Mouse (Mus musculus): Measurements from ENCODE around the gene Diaph3.

The Diaph3 gene

DNA sequence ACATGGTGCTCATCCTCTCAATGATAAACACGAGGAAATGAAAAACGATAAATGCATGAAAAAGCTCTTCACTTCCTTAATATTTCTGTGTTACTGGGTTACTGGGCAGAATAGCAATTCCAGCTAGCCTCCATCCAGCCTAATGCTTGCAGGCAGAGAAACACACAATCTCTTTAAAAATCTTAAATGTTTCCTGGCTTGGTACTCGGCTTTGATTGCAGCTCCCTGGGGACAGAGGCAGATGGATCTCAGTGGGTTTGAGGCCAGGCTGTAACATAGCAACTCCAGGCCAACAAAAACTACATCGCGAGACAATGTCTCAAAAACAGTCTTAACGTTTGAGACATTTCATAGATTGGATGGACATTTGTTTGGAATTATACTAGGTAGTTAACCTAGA lies 57.1 kb downstream of the Diaph3 start:
- DNase-seq (ENCODE audit: low spot score) = no peak

DNA sequence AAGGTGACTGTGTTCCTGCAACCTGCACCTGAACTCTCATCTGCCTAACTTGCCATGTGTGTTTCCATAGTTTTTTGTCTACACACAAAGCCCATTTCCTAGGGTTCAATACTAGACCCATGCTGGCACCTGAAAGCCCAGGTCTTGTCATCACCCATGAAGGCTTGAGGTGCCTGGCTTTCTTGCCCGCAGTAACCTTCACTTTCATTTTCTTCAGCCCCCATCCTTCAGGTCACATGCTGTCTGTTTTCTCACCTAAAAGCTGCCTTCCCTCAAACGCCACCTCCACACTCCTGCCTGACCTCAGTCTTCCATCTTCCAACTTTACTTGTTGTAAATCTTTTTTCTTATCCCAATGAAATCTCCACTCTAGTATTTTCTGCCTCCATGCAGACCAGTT lies 61.3 kb downstream of the Diaph3 start:
- DNase-seq (ENCODE audit: low spot score) = no peak

DNA sequence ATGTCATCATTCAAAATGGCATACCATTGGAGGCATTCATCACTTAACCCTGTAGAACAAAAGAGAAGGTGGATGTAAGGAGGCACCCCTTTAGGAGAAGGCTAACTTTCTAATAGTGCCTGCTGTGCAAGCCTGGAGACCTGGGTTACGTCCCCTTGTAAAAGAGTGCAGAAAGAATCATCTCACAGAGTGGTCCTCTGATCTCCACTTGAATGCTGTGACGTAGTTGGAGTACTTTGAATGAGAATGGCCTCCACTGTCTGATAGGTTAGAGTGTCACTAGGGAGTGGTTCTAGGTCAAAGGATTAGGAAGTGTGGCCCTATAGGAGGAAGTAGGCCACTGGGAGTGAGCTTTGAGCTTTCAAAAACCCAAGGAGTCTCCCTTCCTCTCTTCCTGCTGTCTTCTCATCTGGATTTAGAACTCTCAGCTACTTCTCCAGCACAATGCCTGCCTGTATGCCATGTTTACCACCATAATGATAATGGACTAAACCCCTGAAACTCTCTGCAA lies 66.0 kb downstream of the Diaph3 start:
- DNase-seq (ENCODE audit: low spot score) = no peak

DNA sequence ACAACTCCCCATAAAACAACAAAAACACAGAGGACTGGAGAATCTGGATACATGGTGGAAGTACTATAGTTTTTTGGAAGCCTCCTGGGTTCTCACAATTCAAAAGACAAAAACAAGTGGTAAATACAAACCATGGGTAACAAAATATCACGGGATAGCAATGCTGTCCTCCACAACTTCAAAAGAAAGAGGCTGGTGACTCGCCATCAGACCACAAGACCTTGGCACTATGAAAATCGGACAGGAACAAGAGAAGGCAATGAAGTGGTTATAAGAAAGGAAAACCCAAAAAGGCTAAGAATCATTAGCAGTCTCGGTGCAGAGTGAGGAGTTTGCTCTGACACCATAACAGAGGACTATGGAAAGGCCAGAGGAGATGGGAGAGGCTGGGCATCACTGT lies 76.8 kb downstream of the Diaph3 start:
- DNase-seq (ENCODE audit: low spot score) = no peak

DNA sequence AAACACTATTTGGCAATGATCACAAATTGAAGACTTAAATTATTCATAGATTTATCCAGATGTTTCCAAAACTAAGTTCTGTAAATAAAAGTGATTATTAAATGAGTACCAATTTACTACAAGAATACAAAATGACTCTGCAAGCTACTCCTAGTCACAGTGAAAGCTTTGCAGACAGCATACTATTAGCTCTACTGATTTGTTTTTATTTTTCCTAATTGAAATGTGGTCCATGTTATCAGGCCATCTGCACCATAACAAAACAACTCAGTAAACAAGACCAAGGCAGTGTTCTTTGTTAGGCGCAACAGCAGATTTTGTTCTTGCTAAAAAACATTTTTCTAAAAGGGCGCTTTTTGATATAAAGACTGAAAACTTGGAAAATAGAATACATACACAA lies 84.9 kb downstream of the Diaph3 start:
- no peak for DNase-seq (ENCODE audit: low spot score)

DNA sequence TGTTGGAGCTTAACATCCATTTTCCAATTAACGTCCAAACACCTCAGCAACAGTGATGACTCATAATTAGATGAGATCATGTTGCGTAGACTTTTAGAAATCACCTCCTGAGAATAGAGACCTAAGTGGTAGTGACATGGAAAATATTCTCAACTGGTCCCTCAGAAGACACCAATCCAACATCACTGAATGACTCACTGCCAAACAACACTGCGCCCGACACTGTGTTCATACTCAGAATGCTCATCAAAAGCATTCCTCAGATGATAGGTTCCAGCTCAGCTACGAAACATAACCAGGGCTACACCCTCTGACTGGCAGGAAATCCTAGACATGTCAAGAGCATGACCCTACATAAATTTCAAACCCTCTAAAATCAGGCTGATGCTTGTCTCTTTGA lies 89.8 kb downstream of the Diaph3 start:
- DNase-seq (ENCODE audit: low spot score) = no peak

DNA sequence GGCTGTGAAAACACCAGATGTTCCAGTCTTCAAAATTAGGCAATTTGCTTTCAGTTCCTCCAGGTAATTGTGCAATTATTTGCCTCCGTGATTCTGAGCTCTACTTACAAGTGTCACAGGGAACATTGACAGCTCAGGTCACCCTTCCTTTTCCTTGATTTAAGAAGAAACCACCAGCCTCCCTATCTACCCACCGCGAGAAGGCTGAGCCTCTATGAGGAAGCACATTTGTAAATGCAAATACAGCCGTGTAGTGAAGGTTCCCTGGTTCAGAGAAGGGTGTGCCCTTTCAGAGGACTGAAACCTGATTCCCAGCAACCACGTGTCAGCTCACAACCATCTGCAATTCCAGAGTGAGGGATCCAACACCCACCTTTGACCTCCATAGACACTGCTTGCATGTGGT lies 96.6 kb downstream of the Diaph3 start:
- no peak for DNase-seq (ENCODE audit: low spot score)

DNA sequence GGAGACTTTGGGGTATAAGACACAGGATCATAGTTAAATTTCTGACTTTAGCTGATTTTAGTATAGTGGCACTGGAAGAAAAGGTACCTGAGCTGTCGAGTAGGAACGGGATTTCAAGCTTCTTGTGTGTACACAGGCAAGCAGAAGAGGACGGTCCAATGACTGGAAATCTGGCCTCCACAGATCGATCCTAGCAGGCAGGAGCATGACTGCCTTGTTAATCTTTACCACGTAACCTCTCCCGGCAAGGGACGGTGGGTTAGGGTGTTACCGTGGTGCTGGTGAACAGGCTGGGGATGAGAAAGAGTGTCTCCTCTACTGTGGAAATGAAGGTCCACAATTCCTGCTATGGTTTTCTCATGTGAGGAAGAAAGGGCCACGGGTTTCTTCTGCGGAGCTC lies 120.8 kb downstream of the Diaph3 start:
- no peak for DNase-seq (ENCODE audit: low spot score)

DNA sequence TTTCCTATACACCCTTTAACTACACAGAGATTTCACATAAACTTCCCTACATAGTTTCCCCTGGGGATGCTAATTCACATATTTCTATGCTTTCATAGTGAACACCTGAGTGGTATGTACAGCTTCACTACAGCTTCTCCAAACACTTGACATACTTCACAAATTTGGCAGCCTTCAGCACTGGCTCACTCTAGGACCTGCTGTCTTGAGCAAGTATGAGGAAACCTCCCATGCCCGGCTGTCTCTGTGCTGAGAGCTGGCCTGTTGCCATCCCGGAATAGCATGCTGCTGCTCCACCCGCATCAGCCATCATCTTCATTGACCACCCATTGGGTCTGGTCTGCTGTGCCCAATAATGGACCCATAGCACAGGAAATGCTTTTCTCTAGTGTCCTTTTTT lies 121.3 kb downstream of the Diaph3 start:
- no peak for DNase-seq (ENCODE audit: low spot score)

DNA sequence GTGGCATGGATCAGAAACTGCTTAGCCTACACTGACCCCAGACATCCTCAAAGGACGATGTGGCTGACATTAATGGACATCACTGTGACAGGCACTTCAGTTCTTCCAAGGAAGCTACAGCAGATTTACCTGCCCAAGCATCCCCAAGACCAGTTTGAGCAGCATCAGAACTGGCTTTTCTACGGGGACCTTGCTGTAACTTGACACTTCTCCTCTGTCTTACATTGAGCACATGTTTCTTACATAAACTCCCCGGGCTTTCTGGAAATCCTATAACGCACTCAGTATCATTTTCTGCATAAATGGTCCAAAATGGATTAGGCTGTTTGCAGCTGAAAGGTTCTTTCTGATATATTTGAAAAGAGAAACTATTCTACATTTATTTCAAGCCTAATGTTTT lies 143.7 kb downstream of the Diaph3 start:
- no peak for DNase-seq (ENCODE audit: low spot score)

DNA sequence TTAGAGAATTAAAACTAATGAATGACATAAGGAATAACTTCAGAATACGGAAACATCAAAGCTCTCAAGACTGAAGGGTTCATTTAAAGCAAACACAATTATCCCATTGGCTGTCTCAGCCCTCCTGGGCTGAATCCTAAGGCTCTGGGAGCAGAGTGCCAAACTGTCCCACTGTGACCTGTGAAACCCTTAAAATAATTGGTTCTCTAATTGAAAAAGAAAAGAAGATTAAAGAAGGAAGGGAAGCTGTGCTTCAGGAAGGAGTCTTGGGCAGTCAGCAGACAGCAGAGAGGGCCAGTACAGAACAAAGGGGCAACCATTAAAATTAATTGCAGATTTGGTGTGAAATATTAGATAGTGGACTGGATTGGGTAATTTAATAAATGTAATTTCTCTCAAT lies 189.9 kb downstream of the Diaph3 start:
- no peak for DNase-seq (ENCODE audit: low spot score)

DNA sequence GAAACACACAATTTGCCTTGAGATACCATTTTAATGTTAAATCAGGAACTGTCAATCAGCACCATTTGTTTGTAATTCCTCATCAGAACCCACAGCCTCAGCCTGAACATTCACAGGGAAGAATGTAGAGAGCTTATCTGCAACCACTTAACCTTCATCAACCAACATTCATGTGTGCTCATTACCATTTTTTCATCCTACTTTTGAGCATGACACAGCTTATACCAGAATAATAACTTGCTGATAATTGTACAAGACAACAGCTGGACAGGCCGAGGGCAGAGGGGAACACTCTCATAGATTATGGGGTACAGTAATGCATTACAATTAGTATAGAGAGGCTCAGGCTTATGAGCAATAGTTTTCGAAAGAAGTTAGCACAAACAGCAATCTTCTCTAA lies 203.1 kb downstream of the Diaph3 start:
- DNase-seq (ENCODE audit: low spot score) = no peak

DNA sequence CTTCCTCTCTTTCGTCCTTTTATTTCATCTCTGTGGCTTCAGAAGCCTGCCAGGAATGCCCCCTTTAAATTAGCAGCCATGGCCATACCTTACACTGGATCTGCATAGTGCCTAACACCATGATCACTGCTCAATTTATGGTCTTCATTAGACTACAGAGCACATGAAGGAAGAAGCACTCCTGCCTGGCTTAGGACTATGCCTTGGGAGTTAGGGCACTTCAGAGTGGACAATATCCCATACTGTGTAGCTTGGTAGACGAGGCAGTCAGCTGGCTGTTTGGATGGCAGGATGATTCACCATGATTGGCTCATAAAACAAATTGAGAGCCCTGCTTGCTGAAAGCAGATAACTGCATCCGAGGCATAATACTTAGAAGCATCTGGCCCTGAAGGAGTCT lies 204.6 kb downstream of the Diaph3 start:
- no peak for DNase-seq (ENCODE audit: low spot score)

DNA sequence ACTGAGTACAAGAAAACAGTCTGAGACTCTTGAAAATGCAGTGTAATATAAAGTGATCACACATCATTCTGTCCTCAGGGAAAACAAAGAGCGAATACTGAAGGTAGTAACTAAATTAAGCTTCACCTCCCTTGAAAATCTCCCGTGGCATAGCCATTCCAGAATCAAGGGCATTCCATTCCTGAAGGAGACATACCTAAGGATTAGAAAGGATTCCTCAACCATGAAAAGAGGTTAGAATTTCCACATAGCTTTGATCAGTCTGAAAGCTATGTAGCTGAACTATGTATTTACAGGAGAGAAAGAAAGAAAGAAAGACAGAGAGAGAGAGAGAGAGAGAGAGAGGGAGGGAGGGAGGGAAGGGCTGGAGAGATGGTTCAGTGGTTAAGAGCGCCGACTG lies 210.3 kb downstream of the Diaph3 start:
- no peak for DNase-seq (ENCODE audit: low spot score)

DNA sequence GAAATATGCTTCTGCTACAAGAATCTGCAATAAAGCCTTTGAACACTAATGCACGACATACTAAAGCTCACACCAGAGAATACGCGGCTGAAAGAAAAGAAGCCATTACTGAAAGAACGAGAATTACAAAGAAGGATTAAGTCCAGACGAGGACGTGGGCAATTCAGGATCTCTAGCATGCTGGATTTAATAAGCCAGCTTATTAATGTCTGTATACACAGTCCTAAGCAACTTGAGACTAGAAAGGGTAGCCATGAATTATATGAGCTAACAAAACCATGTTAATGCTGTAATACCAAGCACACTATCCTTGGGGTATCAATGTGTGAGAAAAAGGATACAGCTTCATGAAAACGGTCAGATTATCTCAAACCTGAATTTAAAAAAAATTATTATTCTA lies 214.2 kb downstream of the Diaph3 start:
- no peak for DNase-seq (ENCODE audit: low spot score)

DNA sequence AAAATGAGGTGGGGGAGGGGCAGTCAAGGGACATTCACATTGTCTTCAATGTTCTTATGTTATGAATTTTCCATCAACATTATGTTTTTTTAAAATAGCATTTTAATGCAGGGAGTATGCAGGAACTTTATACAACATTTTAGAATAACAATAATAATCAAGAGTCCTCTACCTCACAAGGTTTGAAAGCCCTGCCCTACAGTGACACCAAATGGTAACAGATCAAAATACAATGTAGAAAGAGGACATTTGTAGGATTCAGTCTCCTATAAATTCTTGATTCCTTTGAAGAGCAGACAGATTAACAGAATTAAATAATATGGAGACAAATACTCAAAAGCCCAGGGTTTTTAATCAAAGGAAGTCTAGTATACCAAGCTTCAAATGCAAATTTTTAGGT lies 242.1 kb downstream of the Diaph3 start:
- DNase-seq (ENCODE audit: low spot score) = no peak

DNA sequence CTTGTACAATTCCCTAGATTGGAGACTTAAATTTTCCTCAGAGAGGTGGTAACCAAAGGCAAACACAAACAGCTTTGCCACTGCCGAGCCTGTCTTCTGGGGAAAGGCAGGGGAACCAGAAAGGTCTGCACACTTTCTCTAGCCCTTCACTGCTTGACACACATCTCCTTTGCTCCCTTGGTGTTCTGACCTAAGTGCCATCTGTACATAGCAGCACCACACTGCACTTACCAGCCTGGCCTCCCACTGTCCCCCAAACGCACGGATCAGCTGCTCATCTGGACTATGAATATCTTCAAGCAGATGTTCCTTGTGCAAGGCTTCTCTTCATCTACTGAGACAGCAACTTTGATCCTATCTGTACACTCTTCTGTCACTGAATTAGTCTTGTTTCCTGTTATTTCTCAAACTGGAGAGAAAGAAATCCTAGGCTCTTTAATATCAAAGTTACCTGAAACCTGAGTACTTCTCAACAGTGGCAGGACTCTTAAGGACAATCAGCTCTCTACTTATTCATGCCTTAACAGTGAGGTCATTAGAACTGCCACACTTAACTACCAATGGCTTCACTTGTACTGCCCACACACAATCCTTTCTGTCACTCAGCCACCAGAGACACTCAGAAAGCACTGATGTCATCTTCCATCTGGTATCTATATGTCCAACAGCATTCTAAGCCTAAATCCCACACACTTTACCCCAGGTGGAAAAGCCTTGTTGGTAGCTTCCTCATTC lies 251.8 kb downstream of the Diaph3 start:
- DNase-seq (ENCODE audit: low spot score) = no peak

DNA sequence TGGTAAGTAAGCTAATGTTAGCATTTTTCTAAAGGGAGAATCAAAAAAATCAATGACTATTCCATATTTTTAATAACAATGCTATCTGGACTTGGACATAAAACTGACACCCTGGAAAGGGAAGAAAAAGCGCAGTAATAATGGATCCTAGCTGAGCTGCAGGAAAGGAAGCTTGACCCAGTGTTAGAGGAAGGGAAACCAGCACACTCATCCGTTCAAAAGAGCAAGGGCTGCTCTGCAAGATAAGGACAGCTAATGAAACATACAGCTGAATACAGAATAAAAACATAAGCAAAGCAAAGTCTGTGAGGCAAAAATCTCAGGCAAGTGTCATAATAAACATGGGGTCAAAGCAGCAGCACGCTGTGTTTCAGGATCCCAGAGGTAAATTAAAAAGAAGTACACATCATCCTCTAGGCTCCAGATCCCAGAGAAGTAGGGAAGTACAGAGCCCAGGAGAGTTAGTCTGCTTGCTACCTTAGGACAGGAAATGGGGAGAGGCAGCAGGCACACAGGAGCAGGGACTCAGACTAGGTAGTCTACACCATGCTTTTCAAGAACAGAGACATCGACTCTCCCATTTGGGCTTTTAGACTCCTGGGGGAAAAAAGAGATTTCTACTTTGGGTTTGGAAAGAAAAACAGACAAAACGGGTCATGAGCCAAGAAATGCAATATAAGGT lies 255.5 kb downstream of the Diaph3 start:
- DNase-seq (ENCODE audit: low spot score) = no peak

DNA sequence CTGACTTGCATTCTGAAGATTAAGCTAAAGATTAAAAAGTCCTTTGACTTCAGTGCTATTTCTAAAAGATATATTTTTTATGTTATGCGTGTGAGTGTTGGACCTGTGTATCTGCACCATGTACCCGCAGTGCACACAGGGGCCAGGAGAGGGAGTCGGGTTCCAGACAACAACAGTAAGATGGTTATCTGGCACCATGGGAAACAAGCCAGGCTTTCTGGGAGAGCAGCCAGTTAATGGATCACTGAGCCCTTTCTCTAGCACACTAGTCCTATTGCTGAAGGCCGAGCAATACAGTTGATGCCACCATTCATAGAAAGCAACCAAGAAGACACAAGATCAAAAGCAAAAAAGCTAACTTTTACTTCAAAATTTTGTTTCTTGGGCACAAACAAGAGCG lies 271.5 kb downstream of the Diaph3 start:
- DNase-seq (ENCODE audit: low spot score) = peak; percentile 5

DNA sequence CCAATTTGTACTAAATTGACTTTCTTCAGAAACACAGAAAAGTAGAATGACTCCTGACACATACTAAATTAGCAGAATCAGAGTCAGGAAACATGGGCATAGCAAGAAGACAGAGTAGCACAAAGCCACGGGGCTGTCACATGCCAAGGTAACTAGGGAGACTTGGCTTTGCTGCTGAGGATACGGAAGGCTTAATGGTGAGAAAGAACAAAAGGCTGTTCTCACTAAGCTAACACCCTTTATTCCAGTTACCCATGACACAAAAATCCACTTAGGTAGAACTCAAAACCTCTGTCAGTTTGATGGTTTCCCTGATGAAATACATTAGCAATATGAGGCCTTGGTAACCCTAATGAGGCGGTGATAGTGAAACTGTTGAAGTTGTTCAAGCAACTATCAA lies 273.9 kb downstream of the Diaph3 start:
- no peak for DNase-seq (ENCODE audit: low spot score)

DNA sequence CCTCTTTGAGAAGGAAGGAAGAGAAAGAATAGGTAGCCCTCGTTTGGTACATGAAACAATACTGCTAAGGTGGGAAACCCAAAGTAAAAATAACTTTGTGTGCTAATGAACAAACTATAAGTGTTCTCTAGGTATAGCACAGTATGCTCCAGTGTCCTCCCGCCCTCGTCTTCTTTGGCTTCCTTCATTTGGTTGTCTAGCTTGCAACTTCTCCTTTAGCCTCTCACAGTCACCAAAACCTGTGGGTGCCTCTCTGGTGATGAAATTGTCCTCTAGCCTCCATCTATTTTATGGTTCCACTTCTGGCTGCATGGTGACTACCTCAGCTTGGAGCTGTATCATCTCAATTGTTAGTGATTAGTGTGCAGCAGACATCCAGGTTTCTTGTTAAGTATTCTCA lies 277.0 kb downstream of the Diaph3 start:
- DNase-seq (ENCODE audit: low spot score) = no peak

DNA sequence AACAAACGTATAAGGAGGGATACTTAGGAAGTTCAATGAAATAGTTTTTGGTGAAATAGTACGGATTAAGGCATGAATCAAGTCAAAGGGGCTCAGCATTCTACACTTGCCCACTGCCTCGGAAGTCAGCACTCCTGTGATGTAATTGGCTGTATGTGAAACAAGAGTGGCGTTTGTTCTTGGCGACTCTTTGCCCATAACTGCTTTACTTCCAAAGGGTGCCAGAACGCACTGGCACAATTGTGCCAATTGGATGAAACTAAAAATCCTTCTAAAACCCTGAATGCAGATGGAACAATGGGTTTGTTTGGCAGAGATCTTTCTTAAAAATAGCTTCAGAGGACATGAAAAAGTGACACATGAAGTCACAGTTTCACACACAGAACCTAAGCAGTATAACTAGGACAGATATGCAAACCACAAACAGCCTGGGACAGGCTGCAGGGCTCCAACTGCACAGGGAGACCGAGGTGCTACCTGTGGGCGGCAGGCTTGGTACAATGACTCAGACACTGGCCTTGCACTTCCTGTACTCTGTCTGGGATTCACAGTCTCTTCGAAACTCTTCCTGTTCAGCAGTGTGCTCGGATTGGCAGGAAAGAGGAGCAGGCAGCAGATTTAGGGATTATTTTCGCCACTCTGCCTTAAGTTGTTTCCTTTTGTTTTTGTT lies 279.6 kb downstream of the Diaph3 start:
- DNase-seq (ENCODE audit: low spot score) = no peak

DNA sequence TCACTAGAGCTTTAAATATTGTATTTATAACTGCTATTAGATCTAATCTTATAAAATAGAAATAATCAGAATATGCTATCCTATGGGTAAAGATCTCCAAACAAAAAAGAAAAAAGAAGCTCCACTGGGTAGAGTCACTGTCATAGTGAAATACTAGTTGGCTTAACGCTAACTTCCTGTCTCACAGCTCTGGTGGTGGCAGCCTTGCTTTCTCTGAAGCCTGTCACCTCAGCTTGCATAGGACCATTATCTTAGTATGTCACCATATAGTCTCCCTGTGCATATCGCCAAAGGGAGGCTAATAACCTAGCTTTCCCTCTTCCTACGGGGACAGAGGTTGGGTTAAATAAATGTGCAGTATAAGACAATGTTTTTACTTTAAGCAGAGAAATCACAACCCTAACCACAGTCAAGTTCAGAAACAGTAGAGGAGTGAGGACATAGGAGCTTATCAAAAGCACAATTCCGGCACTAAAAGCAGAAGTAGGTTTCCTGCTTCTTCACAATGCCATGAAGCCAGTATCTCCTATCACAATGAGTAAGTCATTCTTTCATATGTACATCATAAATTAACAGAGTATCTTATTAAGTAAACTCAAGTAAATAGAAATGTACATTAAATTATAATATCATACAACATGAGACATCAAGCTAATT lies 293.8 kb downstream of the Diaph3 start:
- no peak for DNase-seq (ENCODE audit: low spot score)
